Mouse (Mus musculus) hindbrain, embryonic 12.5 days (tissue): ENCODE data around the gene Megf11. TPM values are rescaled to one million over a fixed set of nuclear protein-coding genes. Genes with fewer than 3 reads are reported as not detected.

Experiments used
- ATAC-seq: fragments of 200-750 bp; cut with Nextera tagmentation; 2 replicates; pipeline ENCODE4 v1.8.0; 2017; ENCODE audit warnings: moderate TSS enrichment; ENCODE audit not compliant: low FRiP score
- H3K27ac ChIP-seq: fragments of 300-500 bp; sonication (generic); 2 replicates; pipeline ENCODE4 v1.5.1; 2016; ENCODE audit warnings: mild to moderate bottlenecking
- H3K27me3 ChIP-seq: fragments of 300-500 bp; sonication (generic); 2 replicates; pipeline ENCODE4 v1.6.1; 2016; ENCODE audit warnings: mild to moderate bottlenecking
- H3K36me3 ChIP-seq: fragments of 300-500 bp; sonication (generic); 2 replicates; pipeline ENCODE4 v1.6.1; 2016; ENCODE audit warnings: mild to moderate bottlenecking
- H3K4me1 ChIP-seq: fragments of 300-500 bp; sonication (generic); 2 replicates; pipeline ENCODE4 v1.6.1; 2016
- H3K4me2 ChIP-seq: fragments of 300-500 bp; sonication (generic); replicated peaks from 2 replicates; pipeline ENCODE4 v1.6.1; 2016; ENCODE audit warnings: mild to moderate bottlenecking
- H3K4me3 ChIP-seq: fragments of 300-500 bp; sonication (generic); 2 replicates; pipeline ENCODE4 v1.5.1; 2016; ENCODE audit warnings: mild to moderate bottlenecking
- H3K9ac ChIP-seq: fragments of 300-500 bp; sonication (generic); 2 replicates; pipeline ENCODE4 v1.6.1; 2016; ENCODE audit warnings: mild to moderate bottlenecking, moderate library complexity
- H3K9me3 ChIP-seq: fragments of 300-500 bp; sonication (generic); replicated peaks from 2 replicates; pipeline ENCODE4 v1.6.1; 2016; ENCODE audit warnings: mild to moderate bottlenecking
- WGBS: fragments of 180-500 bp; shearing (Covaris S2); methylation state at CpG from one replicate; pipeline ENCODE4 v1.1.7; 2016; 5-methylcytosine and 5-hydroxymethylcytosine counted together
- polyA plus RNA-seq: library from polyadenylated mRNA; unstranded; fragments of >200 nt; fragmentation: Nextera tagmentation; extraction: Ambion mirVana; gene quantifications from 2 replicates; pipeline ENCODE4 v1.2.1, GENCODE M21; 2016

Gene Megf11
- polyA plus RNA-seq, 1 experiment from 2014 or later = 8.0 TPM

- Histone ChIP-seq H3K36me3 (no peaks in the 10 kb centered on the region), H3K4me2 (no peak overlapping the region), H3K4me3 (no peak overlapping the region), H3K4me1 (peaks cover 11% of the 10 kb centered on the region; the same call in 1 of the 2 replicates), H3K27ac (no peak overlapping the region), H3K27me3 (no peaks in the 10 kb centered on the region), H3K9me3 (no peaks in the 10 kb centered on the region), H3K9ac (no peak overlapping the region)
- WGBS = 88% methylated on average over 1 of the region's 1 CpGs
- no peak for ATAC-seq
Measured at GRCm38 (mm10) chr9:64579306-64579705, 193.9 kb downstream of the Megf11 start.

- H3K4me1 ChIP-seq = peaks cover 7% of the 10 kb centered on the region
- H3K9me3 ChIP-seq = no peaks in the 10 kb centered on the region
- H3K4me2 ChIP-seq = no peak overlapping the region
- WGBS = 86% methylated on average over 5 of the region's 5 CpGs
- peaks cover 3% of the 10 kb centered on the region; the same call in 1 of the 2 replicates for H3K27me3 ChIP-seq
- H3K9ac ChIP-seq = no peak overlapping the region
- no peaks in the 10 kb centered on the region for H3K36me3 ChIP-seq
- H3K4me3 ChIP-seq = no peak overlapping the region
- no peak for ATAC-seq
- H3K27ac ChIP-seq = no peak overlapping the region
Measured at GRCm38 (mm10) chr9:64586292-64586691, 200.9 kb downstream of the Megf11 start.

- Histone ChIP-seq H3K4me3 (no peak overlapping the region), H3K4me2 (no peak overlapping the region), H3K9ac (no peak overlapping the region), H3K27ac (no peak overlapping the region), H3K36me3 (no peaks in the 10 kb centered on the region), H3K9me3 (no peaks in the 10 kb centered on the region), H3K4me1 (peaks cover 9% of the 10 kb centered on the region), H3K27me3 (peaks cover 3% of the 10 kb centered on the region; the same call in 1 of the 2 replicates)
- 92% methylated on average over 7 of the region's 7 CpGs for WGBS
- no peak for ATAC-seq
Measured at GRCm38 (mm10) chr9:64587991-64588390, 202.6 kb downstream of the Megf11 start.

DNA sequence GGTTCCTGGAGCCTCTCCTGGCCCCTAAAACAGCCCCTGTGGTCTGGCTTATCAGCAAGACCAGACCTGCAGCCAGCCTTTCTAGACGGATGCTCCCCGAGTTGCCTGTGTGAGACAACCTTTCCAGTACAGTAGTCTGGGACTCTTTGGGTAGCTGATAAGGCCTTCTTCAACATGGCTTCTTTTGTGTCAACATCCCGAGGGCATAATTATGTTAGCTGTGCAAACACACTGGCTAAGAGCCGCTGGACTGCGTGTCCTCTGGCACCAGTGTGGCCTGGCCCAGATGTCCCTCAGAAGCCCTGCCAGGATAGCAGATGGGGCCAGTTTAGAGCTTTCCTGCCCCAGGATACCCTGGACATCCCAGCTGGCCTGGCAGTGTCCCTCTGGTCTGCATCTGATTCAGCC is 205.2 kb downstream of the Megf11 start:
- no peak overlapping the region for H3K27ac ChIP-seq
- H3K36me3 ChIP-seq = no peaks in the 10 kb centered on the region
- H3K4me3 ChIP-seq = no peak overlapping the region
- ATAC-seq = no peak
- H3K4me2 ChIP-seq = no peak overlapping the region
- H3K27me3 ChIP-seq = peaks cover 3% of the 10 kb centered on the region; the same call in 1 of the 2 replicates
- WGBS = 62% methylated on average over 5 of the region's 5 CpGs
- no peak overlapping the region for H3K9ac ChIP-seq
- peaks cover 25% of the 10 kb centered on the region for H3K4me1 ChIP-seq
- H3K9me3 ChIP-seq = no peaks in the 10 kb centered on the region

DNA sequence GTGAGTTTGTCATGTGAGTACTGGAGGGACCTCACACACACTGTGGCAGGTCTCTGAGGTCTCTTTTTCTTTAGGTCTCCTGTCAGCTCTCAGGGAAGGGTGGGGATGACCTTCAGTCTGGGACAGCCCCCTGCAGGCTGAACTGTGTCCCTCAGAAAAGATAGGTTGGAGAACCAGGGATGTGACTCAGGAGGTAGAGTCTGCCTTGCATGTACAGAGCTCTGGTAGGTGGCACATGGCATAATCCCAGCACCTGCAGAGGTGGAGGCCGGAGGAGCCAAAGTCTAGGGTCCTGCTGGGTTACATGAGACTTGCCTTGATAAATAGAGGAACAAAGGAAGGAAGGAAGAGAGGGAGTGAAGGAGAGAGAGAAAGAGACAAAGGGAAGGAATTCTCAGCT is 206.0 kb downstream of the Megf11 start:
- Histone ChIP-seq H3K27ac (no peak overlapping the region), H3K4me3 (no peak overlapping the region), H3K9ac (no peak overlapping the region), H3K4me1 (peaks cover 27% of the 10 kb centered on the region), H3K27me3 (peaks cover 3% of the 10 kb centered on the region; the same call in 1 of the 2 replicates), H3K36me3 (no peaks in the 10 kb centered on the region), H3K4me2 (no peak overlapping the region), H3K9me3 (no peaks in the 10 kb centered on the region)
- 78% methylated on average over 1 of the region's 1 CpGs for WGBS
- no peak for ATAC-seq

DNA sequence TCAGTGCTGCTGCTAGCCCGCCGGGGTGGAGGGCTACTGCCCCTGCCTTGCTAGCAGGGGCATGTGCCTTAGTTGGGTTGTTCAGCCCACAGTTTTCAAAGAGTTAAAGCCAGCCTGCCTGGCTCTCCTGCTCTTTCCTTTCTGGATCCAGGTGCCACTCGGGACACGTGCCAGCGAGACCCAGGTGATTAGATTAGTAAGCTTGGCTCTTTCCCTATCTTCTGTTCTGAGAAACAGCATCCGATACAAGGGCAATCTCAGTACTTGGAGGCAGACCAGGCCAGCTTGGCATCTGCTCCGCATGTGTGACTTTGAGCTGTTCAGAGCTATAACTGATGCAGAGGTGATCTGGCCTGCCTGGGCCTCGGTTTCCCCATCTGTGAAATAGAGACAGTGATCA is 209.0 kb downstream of the Megf11 start:
- WGBS = 65% methylated on average over 8 of the region's 8 CpGs
- no peaks in the 10 kb centered on the region for H3K36me3 ChIP-seq
- peaks cover 29% of the 10 kb centered on the region for H3K4me1 ChIP-seq
- H3K9me3 ChIP-seq = no peaks in the 10 kb centered on the region
- no peak overlapping the region for H3K4me2 ChIP-seq
- H3K27ac ChIP-seq = no peak overlapping the region
- H3K4me3 ChIP-seq = no peak overlapping the region
- ATAC-seq = no peak
- H3K27me3 ChIP-seq = no peaks in the 10 kb centered on the region
- no peak overlapping the region for H3K9ac ChIP-seq

GRCm38 (mm10) chr9:64598427-64598826 is 213.0 kb downstream of the Megf11 start:
- no peak for ATAC-seq

GRCm38 (mm10) chr9:64600731-64601130 is 215.3 kb downstream of the Megf11 start:
- 0 out of 2 replicates have a peak, but pooled peaks cover 5% of the 10 kb centered on the region for H3K27me3 ChIP-seq
- peaks cover 23% of the 10 kb centered on the region for H3K4me1 ChIP-seq
- no peak overlapping the region for H3K4me3 ChIP-seq
- 73% methylated on average over 2 of the region's 2 CpGs for WGBS
- H3K27ac ChIP-seq = no peak overlapping the region
- H3K36me3 ChIP-seq = no peaks in the 10 kb centered on the region
- no peaks in the 10 kb centered on the region for H3K9me3 ChIP-seq
- no peak overlapping the region for H3K9ac ChIP-seq
- ATAC-seq = no peak
- no peak overlapping the region for H3K4me2 ChIP-seq

More at GRCm38 (mm10) chr9:64598427-64598826, 213.0 kb downstream of the Megf11 start:
- peaks cover 16% of the 10 kb centered on the region for H3K4me1 ChIP-seq
- H3K4me2 ChIP-seq = no peak overlapping the region
- H3K27ac ChIP-seq = no peak overlapping the region
- no peak overlapping the region for H3K9ac ChIP-seq
- no peaks in the 10 kb centered on the region for H3K27me3 ChIP-seq
- 94% methylated on average over 7 of the region's 7 CpGs for WGBS
- no peak overlapping the region for H3K4me3 ChIP-seq
- H3K36me3 ChIP-seq = no peaks in the 10 kb centered on the region
- H3K9me3 ChIP-seq = no peaks in the 10 kb centered on the region

DNA sequence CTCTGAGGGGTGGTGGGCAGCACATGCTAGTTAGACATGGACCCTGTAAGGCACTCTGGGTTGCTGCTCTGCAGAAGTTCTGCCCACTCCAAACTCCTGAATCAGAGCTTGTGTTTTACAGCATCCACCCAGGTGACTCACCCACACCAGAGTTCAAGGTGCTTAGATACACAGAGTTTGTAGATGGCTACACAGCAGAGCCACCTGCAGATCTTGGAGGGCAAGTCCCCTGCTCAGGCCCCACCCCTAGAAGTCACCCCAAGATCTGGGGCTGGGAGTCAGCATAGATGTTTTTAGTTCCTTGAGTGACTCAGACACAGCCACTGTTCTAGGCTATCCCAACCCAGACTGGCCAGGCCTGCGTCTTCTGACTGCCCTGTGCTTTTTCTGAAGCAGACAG is 217.5 kb downstream of the Megf11 start:
- Histone ChIP-seq H3K4me1 (peaks cover 37% of the 10 kb centered on the region), H3K27ac (no peak overlapping the region), H3K27me3 (0 out of 2 replicates have a peak, but pooled peaks cover 5% of the 10 kb centered on the region), H3K9me3 (no peaks in the 10 kb centered on the region), H3K36me3 (no peaks in the 10 kb centered on the region), H3K9ac (no peak overlapping the region), H3K4me2 (no peak overlapping the region), H3K4me3 (no peak overlapping the region)
- no peak for ATAC-seq
- WGBS = 91% methylated on average over 1 of the region's 1 CpGs

DNA sequence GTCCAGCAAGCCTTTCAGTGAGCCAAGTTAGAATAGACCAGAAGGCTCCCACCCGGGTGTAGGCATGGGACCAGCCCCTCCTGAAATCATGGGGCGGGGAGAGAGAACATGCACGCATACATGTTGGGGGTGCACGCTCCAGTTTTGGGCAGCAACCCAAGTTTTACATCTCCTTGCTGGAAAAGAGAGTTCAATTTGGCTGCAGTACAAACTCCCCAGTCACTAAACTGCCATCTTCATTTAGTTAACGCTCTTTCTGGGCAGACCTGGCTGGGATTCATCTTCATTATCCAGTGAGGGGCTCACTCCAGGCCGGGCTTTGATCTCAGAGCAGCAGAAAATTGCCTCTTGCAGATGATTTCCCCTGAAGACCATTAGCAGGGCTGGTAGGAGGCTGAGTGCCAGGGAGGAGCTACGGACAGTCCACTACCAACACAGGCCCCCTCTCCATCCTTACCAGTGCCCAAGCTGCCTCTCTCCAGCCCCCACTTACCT is 218.8 kb downstream of the Megf11 start:
- H3K9me3 ChIP-seq = no peaks in the 10 kb centered on the region
- no peak overlapping the region for H3K9ac ChIP-seq
- H3K4me3 ChIP-seq = no peak overlapping the region
- no peak overlapping the region for H3K27ac ChIP-seq
- 0 out of 2 replicates have a peak, but pooled peaks cover 10% of the 10 kb centered on the region for H3K27me3 ChIP-seq
- H3K36me3 ChIP-seq = no peaks in the 10 kb centered on the region
- no peak for ATAC-seq
- H3K4me2 ChIP-seq = no peak overlapping the region
- peaks cover 38% of the 10 kb centered on the region for H3K4me1 ChIP-seq
- WGBS = 69% methylated on average over 7 of the region's 7 CpGs

GRCm38 (mm10) chr9:64605077-64605714 is 219.8 kb downstream of the Megf11 start:
- H3K36me3 ChIP-seq = no peaks in the 10 kb centered on the region
- 63% methylated on average over 14 of the region's 14 CpGs for WGBS
- H3K9me3 ChIP-seq = no peaks in the 10 kb centered on the region
- H3K27ac ChIP-seq = peak overlapping the region; percentile 64
- H3K4me3 ChIP-seq = no peak overlapping the region
- no peak overlapping the region for H3K9ac ChIP-seq
- H3K27me3 ChIP-seq = 0 out of 2 replicates have a peak, but pooled peaks cover 10% of the 10 kb centered on the region
- H3K4me1 ChIP-seq = peaks cover 47% of the 10 kb centered on the region
- peak; percentile 42 for ATAC-seq
- no peak overlapping the region for H3K4me2 ChIP-seq

GRCm38 (mm10) chr9:64605735-64606349 is 220.4 kb downstream of the Megf11 start:
- peaks cover 49% of the 10 kb centered on the region for H3K4me1 ChIP-seq
- 0 out of 2 replicates have a peak, but pooled peaks cover 10% of the 10 kb centered on the region for H3K27me3 ChIP-seq
- peak; percentile 85 for ATAC-seq
- peak overlapping the region; percentile 64 for H3K27ac ChIP-seq
- no peak overlapping the region for H3K4me3 ChIP-seq
- 13% methylated on average over 13 of the region's 13 CpGs for WGBS
- H3K9ac ChIP-seq = no peak overlapping the region
- no peak overlapping the region for H3K4me2 ChIP-seq
- H3K9me3 ChIP-seq = no peaks in the 10 kb centered on the region
- H3K36me3 ChIP-seq = no peaks in the 10 kb centered on the region
